Mouse (Mus musculus) limb, embryonic 10.5 days (tissue): Measurements from ENCODE around the gene Ptpn3. TPM values are rescaled to one million over a fixed set of nuclear protein-coding genes. Genes with fewer than 3 reads are reported as not detected.

Source experiments
- DNase-seq: peaks from one replicate; pipeline ENCODE4 v3.0.0-alpha.2; 2017; ENCODE audit warnings: low spot score
- H3K27ac ChIP-seq: fragments of 300-500 bp; sonication (generic); 2 replicates; pipeline ENCODE4 v1.5.1; 2016; ENCODE audit warnings: mild to moderate bottlenecking
- H3K27me3 ChIP-seq: fragments of 300-500 bp; sonication (generic); 2 replicates; pipeline ENCODE4 v1.6.1; 2016; ENCODE audit warnings: low read depth, mild to moderate bottlenecking; ENCODE audit not compliant: poor library complexity, severe bottlenecking
- H3K36me3 ChIP-seq: fragments of 300-500 bp; sonication (generic); 2 replicates; pipeline ENCODE4 v1.6.1; 2016; ENCODE audit warnings: mild to moderate bottlenecking, moderate library complexity
- H3K4me1 ChIP-seq: fragments of 300-500 bp; sonication (generic); 2 replicates; pipeline ENCODE4 v1.6.1; 2016
- H3K4me3 ChIP-seq: fragments of 300-500 bp; sonication (generic); 2 replicates; pipeline ENCODE4 v1.5.1; 2016; ENCODE audit warnings: mild to moderate bottlenecking, moderate library complexity
- H3K9me3 ChIP-seq: fragments of 300-500 bp; sonication (generic); replicated peaks from 2 replicates; pipeline ENCODE4 v1.6.1; 2016; ENCODE audit warnings: mild to moderate bottlenecking
- WGBS: fragments of 180-500 bp; shearing (Covaris S2); methylation state at CpG from one replicate; pipeline ENCODE4 v1.1.7; 2016; 5-methylcytosine and 5-hydroxymethylcytosine counted together
- polyA plus RNA-seq: library from polyadenylated mRNA; unstranded; fragments of >200 nt; fragmentation: Nextera tagmentation; extraction: Ambion mirVana; gene quantifications from 2 replicates; pipeline ENCODE4 v1.2.1, GENCODE M21; 2016

The Ptpn3 gene
- polyA plus RNA-seq, 1 experiment from 2014 or later = 1.4 TPM

- WGBS = 91% methylated on average over 10 of the region's 10 CpGs
- no peak overlapping the region for H3K4me3 ChIP-seq
- H3K36me3 ChIP-seq = no peaks in the 10 kb centered on the region
- H3K9me3 ChIP-seq = no peaks in the 10 kb centered on the region
- H3K27me3 ChIP-seq = no peaks in the 10 kb centered on the region
- no peak overlapping the region for H3K27ac ChIP-seq
- H3K4me1 ChIP-seq = peaks cover 22% of the 10 kb centered on the region
- DNase-seq = no peak
These were observed 56.8 kb downstream of the Ptpn3 start for GRCm38 (mm10) chr4:57244874-57245273.

- H3K4me1 ChIP-seq = peaks cover 8% of the 10 kb centered on the region
- DNase-seq = no peak
- no peaks in the 10 kb centered on the region for H3K27me3 ChIP-seq
- H3K36me3 ChIP-seq = no peaks in the 10 kb centered on the region
- no peaks in the 10 kb centered on the region for H3K9me3 ChIP-seq
- H3K4me3 ChIP-seq = no peak overlapping the region
- WGBS = 75% methylated on average over 11 of the region's 11 CpGs
- no peak overlapping the region for H3K27ac ChIP-seq
These were observed 58.3 kb downstream of the Ptpn3 start for GRCm38 (mm10) chr4:57243312-57243711.

- DNase-seq = no peak
- Histone ChIP-seq H3K27me3 (no peaks in the 10 kb centered on the region), H3K9me3 (no peaks in the 10 kb centered on the region), H3K4me1 (peaks cover 8% of the 10 kb centered on the region; the same call in 1 of the 2 replicates), H3K27ac (no peak overlapping the region), H3K4me3 (no peak overlapping the region), H3K36me3 (no peaks in the 10 kb centered on the region)
- WGBS = 87% methylated on average over 10 of the region's 10 CpGs
These were observed 60.7 kb downstream of the Ptpn3 start for GRCm38 (mm10) chr4:57240934-57241333.

GRCm38 (mm10) chr4:57240100-57240499, 61.5 kb downstream of the Ptpn3 start:
- no peaks in the 10 kb centered on the region for H3K27me3 ChIP-seq
- no peak overlapping the region for H3K4me3 ChIP-seq
- H3K9me3 ChIP-seq = no peaks in the 10 kb centered on the region
- H3K27ac ChIP-seq = no peak overlapping the region
- DNase-seq = no peak
- no peaks in the 10 kb centered on the region for H3K36me3 ChIP-seq
- H3K4me1 ChIP-seq = peaks cover 8% of the 10 kb centered on the region; the same call in 1 of the 2 replicates
- 88% methylated on average over 7 of the region's 7 CpGs for WGBS

- no peak for DNase-seq
- WGBS = 76% methylated on average over 6 of the region's 6 CpGs
- no peaks in the 10 kb centered on the region for H3K36me3 ChIP-seq
- H3K9me3 ChIP-seq = no peaks in the 10 kb centered on the region
- H3K4me1 ChIP-seq = peaks cover 3% of the 10 kb centered on the region; the same call in 1 of the 2 replicates
- H3K4me3 ChIP-seq = no peak overlapping the region
- no peaks in the 10 kb centered on the region for H3K27me3 ChIP-seq
- H3K27ac ChIP-seq = no peak overlapping the region
These were observed 62.5 kb downstream of the Ptpn3 start for GRCm38 (mm10) chr4:57239112-57239511.

GRCm38 (mm10) chr4:57238118-57238517, 63.5 kb downstream of the Ptpn3 start:
- 77% methylated on average over 7 of the region's 7 CpGs for WGBS
- DNase-seq = no peak

GRCm38 (mm10) chr4:57236513-57236912, 65.1 kb downstream of the Ptpn3 start:
- H3K27ac ChIP-seq = no peak overlapping the region
- H3K36me3 ChIP-seq = no peaks in the 10 kb centered on the region
- H3K4me1 ChIP-seq = peaks cover 3% of the 10 kb centered on the region; the same call in 1 of the 2 replicates
- 85% methylated on average over 5 of the region's 5 CpGs for WGBS
- DNase-seq = no peak
- H3K9me3 ChIP-seq = no peaks in the 10 kb centered on the region
- H3K27me3 ChIP-seq = no peaks in the 10 kb centered on the region
- H3K4me3 ChIP-seq = no peak overlapping the region

More at GRCm38 (mm10) chr4:57238118-57238517, 63.5 kb downstream of the Ptpn3 start:
- Histone ChIP-seq H3K9me3 (no peaks in the 10 kb centered on the region), H3K4me1 (peaks cover 3% of the 10 kb centered on the region; the same call in 1 of the 2 replicates), H3K36me3 (no peaks in the 10 kb centered on the region), H3K4me3 (no peak overlapping the region), H3K27ac (no peak overlapping the region), H3K27me3 (no peaks in the 10 kb centered on the region)

GRCm38 (mm10) chr4:57235741-57236140, 65.9 kb downstream of the Ptpn3 start:
- no peak for DNase-seq
- Histone ChIP-seq H3K4me3 (no peak overlapping the region), H3K27ac (no peak overlapping the region), H3K4me1 (peaks cover 3% of the 10 kb centered on the region; the same call in 1 of the 2 replicates), H3K36me3 (no peaks in the 10 kb centered on the region), H3K9me3 (no peaks in the 10 kb centered on the region), H3K27me3 (no peaks in the 10 kb centered on the region)
- 90% methylated on average over 4 of the region's 4 CpGs for WGBS

GRCm38 (mm10) chr4:57234348-57234747, 67.3 kb downstream of the Ptpn3 start:
- WGBS = 93% methylated on average over 7 of the region's 7 CpGs
- no peak for DNase-seq
- Histone ChIP-seq H3K4me1 (no peaks in the 10 kb centered on the region; the same call in 1 of the 2 replicates), H3K36me3 (no peaks in the 10 kb centered on the region), H3K9me3 (no peaks in the 10 kb centered on the region), H3K27ac (no peak overlapping the region), H3K27me3 (no peaks in the 10 kb centered on the region), H3K4me3 (no peak overlapping the region)

- Histone ChIP-seq H3K27ac (no peak overlapping the region), H3K9me3 (no peaks in the 10 kb centered on the region), H3K36me3 (no peaks in the 10 kb centered on the region), H3K4me1 (no peaks in the 10 kb centered on the region), H3K27me3 (no peaks in the 10 kb centered on the region), H3K4me3 (no peak overlapping the region)
- no peak for DNase-seq
- 85% methylated on average over 8 of the region's 8 CpGs for WGBS
These were observed 69.2 kb downstream of the Ptpn3 start for GRCm38 (mm10) chr4:57232439-57232838.

GRCm38 (mm10) chr4:57231323-57231722, 70.3 kb downstream of the Ptpn3 start:
- Histone ChIP-seq H3K4me1 (no peaks in the 10 kb centered on the region), H3K27me3 (no peaks in the 10 kb centered on the region), H3K27ac (no peak overlapping the region), H3K9me3 (no peaks in the 10 kb centered on the region), H3K36me3 (no peaks in the 10 kb centered on the region), H3K4me3 (no peak overlapping the region)
- DNase-seq = no peak
- WGBS = 88% methylated on average over 9 of the region's 9 CpGs

- Histone ChIP-seq H3K4me1 (no peaks in the 10 kb centered on the region), H3K36me3 (no peaks in the 10 kb centered on the region), H3K27ac (no peak overlapping the region), H3K27me3 (no peaks in the 10 kb centered on the region), H3K4me3 (no peak overlapping the region), H3K9me3 (no peaks in the 10 kb centered on the region)
- 88% methylated on average over 7 of the region's 7 CpGs for WGBS
- no peak for DNase-seq
These were observed 71.3 kb downstream of the Ptpn3 start for GRCm38 (mm10) chr4:57230341-57230740.

GRCm38 (mm10) chr4:57228601-57229520, 72.8 kb downstream of the Ptpn3 start:
- no peak for DNase-seq
- WGBS = 85% methylated on average over 18 of the region's 18 CpGs
- no peaks in the 10 kb centered on the region for H3K9me3 ChIP-seq
- H3K4me3 ChIP-seq = no peak overlapping the region
- H3K4me1 ChIP-seq = no peaks in the 10 kb centered on the region
- no peaks in the 10 kb centered on the region for H3K36me3 ChIP-seq
- no peaks in the 10 kb centered on the region for H3K27me3 ChIP-seq
- no peak overlapping the region for H3K27ac ChIP-seq
